In the genomic region with DNA sequence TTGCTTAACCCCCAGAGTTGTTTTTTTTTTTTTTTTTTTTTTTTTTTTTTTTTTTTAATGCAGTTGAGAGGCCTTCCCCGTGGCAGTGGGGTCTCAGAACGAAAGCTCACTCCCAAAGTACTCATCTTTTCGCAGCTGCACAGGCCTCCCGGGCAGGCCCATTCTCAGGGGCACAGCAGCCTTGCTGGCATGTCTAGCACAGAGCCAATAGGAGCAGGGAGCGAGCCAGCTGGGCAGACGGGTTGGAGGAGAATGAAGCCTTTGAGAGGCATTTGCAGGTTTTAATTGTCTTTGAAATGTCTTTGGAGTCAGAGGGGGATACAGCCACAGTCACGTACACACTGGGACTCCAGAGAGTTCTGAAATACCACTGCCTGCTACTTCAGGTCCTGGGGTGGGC, we compare ENCODE assay signal across 12 mouse cellular contexts.
DNase-seq lines count a peak whose midpoint lies in the region; ATAC-seq and TF ChIP-seq lines count a peak whose summit lies in the region.
"Had no signal": no experiment of that assay in that cellular context is flagged by ENCODE, and none has a peak within 500 bp of the region (broad histone marks: within the 10 kb centered on the region; RNA-seq: fewer than 3 reads in every experiment).

No protein-coding gene starts in this region.

- no peaks in the 10 kb centered on the region for H3K36me3 ChIP-seq in lung, embryonic 15.5 days
- no peaks in the 10 kb centered on the region for H3K36me3 ChIP-seq in forebrain, embryonic 15.5 days
- H3K36me3 ChIP-seq: intestine, embryonic 15.5 days had no signal

- intact Hi-C loops in gastrocnemius, adult 2 months (cut with DNase I) = no loop called here

- peak overlapping the region; percentile 40 for H3K27ac ChIP-seq in lung, embryonic 15.5 days
- peak overlapping the region; percentile 62 for H3K27ac ChIP-seq in brown adipose tissue, adult 24 weeks (replicated peaks; ENCODE audit: low read depth, low read length)
- H3K27ac ChIP-seq in forebrain, embryonic 15.5 days (replicated peaks) = 0 out of 2 replicates have a peak overlapping the region, but pooled peaks have one; percentile 7
- H3K27ac ChIP-seq in gastrocnemius, adult 2 months = no peak overlapping the region
- H3K27ac ChIP-seq: intestine, embryonic 15.5 days; limb, embryonic 13.5 days had no signal

- no peak overlapping the region for H3K4me3 ChIP-seq in lung, embryonic 15.5 days
- H3K4me3 ChIP-seq in brown adipose tissue, adult 24 weeks (ENCODE audit: insufficient read depth, low read depth, low read length) = no peak overlapping the region
- no peak overlapping the region for H3K4me3 ChIP-seq in forebrain, embryonic 15.5 days
- H3K4me3 ChIP-seq in gastrocnemius, adult 2 months = no peak overlapping the region
- H3K4me3 ChIP-seq: intestine, embryonic 15.5 days; limb, embryonic 13.5 days had no signal

- peaks cover 11% of the 10 kb centered on the region for H3K4me1 ChIP-seq in lung, embryonic 15.5 days
- H3K4me1 ChIP-seq in brown adipose tissue, adult 24 weeks (ENCODE audit: control insufficient read depth, insufficient read depth, insufficient read length, low read length) = peaks cover 3% of the 10 kb centered on the region; the same call in 1 of the 2 replicates
- H3K4me1 ChIP-seq in forebrain, embryonic 15.5 days = no peaks in the 10 kb centered on the region
- H3K4me1 ChIP-seq: intestine, embryonic 15.5 days had no signal

- TF ChIP-seq CTCF in gastrocnemius, adult 2 months (IDR thresholded peaks at IDR 0.05) = no peak

- no peak overlapping the region for H3K4me2 ChIP-seq in lung, embryonic 15.5 days
- H3K4me2 ChIP-seq in forebrain, embryonic 15.5 days (replicated peaks) = no peak overlapping the region
- H3K4me2 ChIP-seq: intestine, embryonic 15.5 days; limb, embryonic 13.5 days had no signal

- H3K27me3 ChIP-seq in lung, embryonic 15.5 days = no peaks in the 10 kb centered on the region
- H3K27me3 ChIP-seq in forebrain, embryonic 15.5 days = no peaks in the 10 kb centered on the region
- H3K27me3 ChIP-seq: intestine, embryonic 15.5 days; limb, embryonic 13.5 days had no signal

- no peak overlapping the region for H3K9ac ChIP-seq in lung, embryonic 15.5 days
- H3K9ac ChIP-seq in forebrain, embryonic 15.5 days (replicated peaks) = no peak overlapping the region
- H3K9ac ChIP-seq: intestine, embryonic 15.5 days; limb, embryonic 13.5 days had no signal

- 56% methylated on average over 7 of the region's 7 CpGs for WGBS in lung, embryonic 15.5 days
- 15% methylated on average over 7 of the region's 7 CpGs for WGBS in forebrain, embryonic 15.5 days

- peak; percentile 13 to 15 for DNase-seq in cerebellum, postnatal 14 days
- DNase-seq in lung, postnatal 10 days = no peak
- DNase-seq in thymus, postnatal 25 days = no peak
- no peak for DNase-seq in gastrocnemius, adult 2 months
- DNase-seq: thymus, postnatal 14 days had no signal

- H3K9me3 ChIP-seq in lung, embryonic 15.5 days = no peaks in the 10 kb centered on the region
- H3K9me3 ChIP-seq in forebrain, embryonic 15.5 days = no peaks in the 10 kb centered on the region
- H3K9me3 ChIP-seq: intestine, embryonic 15.5 days; limb, embryonic 13.5 days had no signal

- no peak for ATAC-seq in cerebellum, adult (ENCODE audit: insufficient number of reproducible peaks, low FRiP score, low TSS enrichment)
- ATAC-seq in lung, embryonic 15.5 days (ENCODE audit: borderline replicate concordance, extremely low read depth, low FRiP score, low TSS enrichment) = no peak
- 0 out of 2 replicates have a peak, but pooled peaks have one; percentile 48 for ATAC-seq in forebrain, embryonic 15.5 days (replicated peaks)
- ATAC-seq: intestine, embryonic 15.5 days; midbrain, embryonic 16.5 days had no signal

Comparison
In these comparisons a context has a peak if more than half of its experiments do, and no peak if none do; other contexts are left out.
1. DNase-seq: peak in cerebellum, postnatal 14 days (2 of 2); none in lung, postnatal 10 days (single experiment), thymus, postnatal 25 days (single experiment) and gastrocnemius, adult 2 months (single experiment).